Mouse (Mus musculus) G1E (cell line): Measurements from ENCODE around the gene Cfap73.

Experiments used
- CTCF ChIP-seq: IDR thresholded peaks from 2 replicates; pipeline ENCODE4 v1.5.1; 2012; ENCODE audit warnings: low read depth, low read length, inconsistent platforms, mixed read lengths
- GATA1 ChIP-seq: IDR thresholded peaks from 2 replicates; pipeline ENCODE4 v1.6.1; 2012; ENCODE audit warnings: borderline replicate concordance, low read length, inconsistent platforms, mixed read lengths
- POLR2AphosphoS5 ChIP-seq: IDR thresholded peaks from 2 replicates; pipeline ENCODE4 v1.6.1; 2012; ENCODE audit warnings: low read depth, low read length, inconsistent platforms; ENCODE audit not compliant: insufficient replicate concordance
- TAL1 ChIP-seq: conservative IDR thresholded peaks from 2 replicates; pipeline ENCODE4 v1.6.1; 2012; ENCODE audit warnings: low read depth, low read length, inconsistent platforms, mixed read lengths

DNA sequence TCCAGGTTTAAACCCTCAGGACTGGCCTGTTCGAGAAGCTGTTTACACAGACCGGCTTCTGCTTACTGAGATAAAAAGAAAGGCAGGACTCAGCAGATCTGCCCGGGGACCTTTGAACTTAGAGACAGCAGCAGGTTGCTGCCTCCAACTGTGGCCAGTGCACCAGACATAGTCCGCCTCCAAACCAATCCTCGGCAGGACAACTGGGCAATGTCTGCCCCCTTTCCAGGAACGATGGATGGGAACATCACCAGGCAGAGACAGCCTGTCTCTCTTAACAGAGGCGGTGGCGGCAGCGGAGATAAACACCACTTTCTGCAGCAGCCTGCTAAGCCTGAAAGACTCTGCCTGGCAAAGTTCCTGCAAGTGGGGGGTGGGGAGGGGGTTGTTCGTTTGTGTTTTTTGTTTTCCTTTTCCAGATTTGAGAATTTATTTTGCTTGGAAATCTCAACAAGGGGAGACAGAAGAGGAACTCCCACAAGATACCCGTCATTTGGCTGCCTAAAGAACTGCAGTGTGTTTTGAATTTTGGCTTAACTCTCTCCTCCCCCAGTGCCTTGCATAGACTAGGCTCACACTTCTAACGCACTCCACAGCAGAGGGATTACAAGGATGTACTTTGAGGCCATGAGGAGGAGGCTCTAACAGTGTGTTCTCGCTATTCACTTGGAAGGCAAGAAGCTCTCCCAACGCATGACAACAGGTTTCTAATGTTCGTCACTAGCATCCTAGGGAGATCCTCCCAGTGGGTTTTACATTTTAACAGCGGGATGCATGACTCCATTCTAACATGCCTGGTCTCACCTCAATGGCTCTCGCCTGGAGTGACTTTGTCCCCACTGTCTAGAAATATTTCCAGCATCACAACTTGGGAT, 47.1 kb downstream of the Cfap73 start:
- TF ChIP-seq CTCF (no peak), TAL1 (no peak), GATA1 (no peak), POLR2AphosphoS5 (no peak)
